Mouse (Mus musculus): ENCODE data around the gene Myzap. TPM values are rescaled to one million over a fixed set of nuclear protein-coding genes. Genes with fewer than 3 reads are reported as not detected.

Myzap gene
- polyA plus RNA-seq (2014; fragmentation: Nextera tagmentation; extraction: Ambion mirVana) = 18.6 and 18.7 TPM in 2 replicates

DNA sequence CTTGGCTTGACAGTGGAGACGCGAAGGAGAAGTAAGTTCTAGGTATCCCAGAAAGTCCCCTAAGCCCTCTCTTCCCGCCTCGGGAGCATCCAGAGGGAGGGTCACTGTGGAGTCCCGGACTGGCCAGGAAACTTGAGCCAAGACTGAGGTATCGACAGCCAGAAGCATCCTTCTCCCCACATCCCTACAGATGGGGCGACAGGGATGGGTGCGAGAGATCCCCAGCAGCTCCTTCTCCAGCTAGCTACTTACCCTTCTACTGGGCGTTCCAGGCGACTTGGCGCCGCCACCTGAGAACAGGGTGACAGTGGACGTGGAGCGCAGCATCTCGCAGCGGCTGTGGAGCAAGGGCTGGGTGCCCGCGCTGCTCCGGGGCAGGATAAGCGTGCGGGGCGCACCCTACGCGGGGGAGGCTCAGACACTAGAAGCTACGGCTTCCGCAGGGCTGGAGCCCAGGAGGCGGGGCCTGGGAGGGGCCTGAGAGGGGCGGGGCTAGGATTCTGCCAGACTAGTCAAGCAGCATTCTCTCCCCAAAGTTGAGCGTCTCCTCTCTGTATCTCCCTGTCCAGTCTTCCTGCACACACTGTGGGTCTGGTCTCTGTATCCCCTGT lies at the start of gene Myzap:
Myzap (minus strand) TSS at position 423 of the 611 bp plus-strand sequence.
- Histone ChIP-seq H3K9ac (ENCODE audit: low read depth, low read length) (peak within 1 kb of the TSS; percentile 71), H3K4me1 (ENCODE audit: control insufficient read depth, insufficient read depth, low read length) (peaks cover 12% of the 10 kb centered on the region), H3K27ac (replicated peaks; ENCODE audit: low read depth, low read length) (no peak within 1 kb of the TSS), H3K9me3 (ENCODE audit: control insufficient read depth, low read length) (no peaks in the 10 kb centered on the region), H3K36me3 (ENCODE audit: control insufficient read depth, insufficient read depth, low read length) (no peaks in the 10 kb centered on the region), H3K4me3 (ENCODE audit: low read depth, low read length) (peak within 1 kb of the TSS; percentile 61), H3K27me3 (replicated peaks; ENCODE audit: control insufficient read depth, insufficient read depth, low read length) (no peaks in the 10 kb centered on the region), H3K4me2 (ENCODE audit: low read depth, low read length) (peak within 1 kb of the TSS; percentile 84)
- ATAC-seq (ENCODE audit: low read depth) (peak; percentile 98), DNase-seq (ENCODE audit: low spot score) (peak; percentile 92)
- 2% methylated on average over 19 of the region's 29 CpGs for WGBS

DNA sequence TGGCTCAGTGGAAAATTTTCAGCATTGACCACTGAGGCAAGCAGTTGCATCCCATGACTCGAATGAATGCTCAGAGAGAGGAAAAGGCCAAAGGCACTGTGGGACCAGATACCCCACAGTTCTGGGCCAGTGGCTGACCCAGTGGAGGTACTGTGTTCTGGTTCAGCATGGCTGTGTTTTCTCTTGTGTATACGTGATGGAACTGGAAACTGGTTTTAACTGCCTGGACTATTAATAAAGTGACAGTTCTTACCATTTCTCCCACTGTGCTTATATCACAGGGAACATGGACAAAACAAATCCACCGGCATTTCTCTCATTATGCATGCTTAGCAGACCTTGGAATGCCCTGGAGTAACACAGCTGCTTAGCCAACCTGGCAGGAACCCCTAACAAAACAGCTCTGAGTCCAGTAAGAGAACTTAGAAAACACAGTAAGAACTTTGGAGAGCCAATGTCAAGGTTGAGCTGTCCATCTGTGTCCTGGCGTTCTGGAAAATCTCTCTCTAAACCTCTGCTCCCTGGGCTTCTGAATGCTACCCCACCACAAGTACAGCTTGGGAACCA lies 48.3 kb upstream of the Myzap start:
- Histone ChIP-seq H3K9me3 (ENCODE audit: control insufficient read depth, low read length) (no peaks in the 10 kb centered on the region), H3K4me2 (ENCODE audit: low read depth, low read length) (no peak overlapping the region), H3K27me3 (replicated peaks; ENCODE audit: control insufficient read depth, insufficient read depth, low read length) (no peaks in the 10 kb centered on the region), H3K4me1 (ENCODE audit: control insufficient read depth, insufficient read depth, low read length) (no peaks in the 10 kb centered on the region), H3K27ac (replicated peaks; ENCODE audit: low read depth, low read length) (no peak overlapping the region), H3K4me3 (ENCODE audit: low read depth, low read length) (no peak overlapping the region), H3K9ac (ENCODE audit: low read depth, low read length) (no peak overlapping the region), H3K36me3 (ENCODE audit: control insufficient read depth, insufficient read depth, low read length) (no peaks in the 10 kb centered on the region)
- DNase-seq (ENCODE audit: low spot score) = no peak
- 70% methylated on average over 4 of the region's 4 CpGs for WGBS
- ATAC-seq (ENCODE audit: low read depth) = no peak

DNA sequence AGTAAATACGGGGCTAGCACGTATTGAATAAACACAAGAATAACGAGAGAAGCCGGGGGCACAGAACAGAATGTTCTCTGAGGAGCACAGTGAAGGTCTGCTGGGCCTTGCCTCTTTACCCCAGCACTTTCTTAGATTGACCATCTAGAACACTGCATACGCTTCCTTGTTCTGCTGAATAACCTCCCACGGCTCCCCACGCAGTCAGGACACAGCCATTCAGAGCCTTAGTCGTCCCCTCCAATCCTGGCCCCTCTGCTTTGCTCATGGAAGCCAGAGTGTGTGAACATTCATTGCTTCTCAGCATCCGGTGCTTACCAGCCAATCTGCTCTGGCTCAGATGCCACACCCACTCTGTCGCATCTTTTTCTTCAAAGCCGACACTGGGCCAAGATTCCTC lies 46.0 kb upstream of the Myzap start:
- Histone ChIP-seq H3K4me1 (ENCODE audit: control insufficient read depth, insufficient read depth, low read length) (no peaks in the 10 kb centered on the region), H3K4me3 (ENCODE audit: low read depth, low read length) (no peak overlapping the region), H3K4me2 (ENCODE audit: low read depth, low read length) (no peak overlapping the region), H3K36me3 (ENCODE audit: control insufficient read depth, insufficient read depth, low read length) (no peaks in the 10 kb centered on the region), H3K9me3 (ENCODE audit: control insufficient read depth, low read length) (peaks cover 8% of the 10 kb centered on the region), H3K9ac (ENCODE audit: low read depth, low read length) (no peak overlapping the region), H3K27me3 (replicated peaks; ENCODE audit: control insufficient read depth, insufficient read depth, low read length) (no peaks in the 10 kb centered on the region), H3K27ac (replicated peaks; ENCODE audit: low read depth, low read length) (no peak overlapping the region)
- ATAC-seq (ENCODE audit: low read depth) = no peak
- WGBS = 72% methylated on average over 11 of the region's 11 CpGs
- DNase-seq (ENCODE audit: low spot score) = no peak

DNA sequence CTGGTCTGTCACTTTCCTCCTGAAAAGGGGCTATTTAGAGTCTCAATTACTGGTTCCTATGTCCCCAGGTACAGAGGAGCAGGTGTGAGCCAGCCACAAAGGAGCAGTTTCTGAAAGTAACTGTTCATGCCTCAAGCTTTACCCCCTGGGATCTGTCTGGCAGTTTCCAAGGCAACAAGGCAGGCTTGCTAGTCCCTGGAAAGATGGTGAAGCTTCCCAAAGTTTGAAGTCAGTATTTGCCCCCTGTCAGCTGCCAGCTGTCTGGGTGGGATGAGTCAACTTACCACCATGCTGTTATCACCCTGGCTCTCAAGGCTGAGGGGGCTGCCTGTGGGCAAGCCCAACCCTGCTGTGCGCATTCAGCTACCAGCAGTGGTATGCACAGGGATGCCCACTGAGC lies 44.7 kb upstream of the Myzap start:
- Histone ChIP-seq H3K27ac (replicated peaks; ENCODE audit: low read depth, low read length) (no peak overlapping the region), H3K27me3 (replicated peaks; ENCODE audit: control insufficient read depth, insufficient read depth, low read length) (no peaks in the 10 kb centered on the region), H3K36me3 (ENCODE audit: control insufficient read depth, insufficient read depth, low read length) (0 out of 2 replicates have a peak, but pooled peaks cover 2% of the 10 kb centered on the region), H3K9me3 (ENCODE audit: control insufficient read depth, low read length) (peaks cover 8% of the 10 kb centered on the region), H3K9ac (ENCODE audit: low read depth, low read length) (no peak overlapping the region), H3K4me3 (ENCODE audit: low read depth, low read length) (no peak overlapping the region), H3K4me2 (ENCODE audit: low read depth, low read length) (no peak overlapping the region), H3K4me1 (ENCODE audit: control insufficient read depth, insufficient read depth, low read length) (no peaks in the 10 kb centered on the region)
- DNase-seq (ENCODE audit: low spot score) (peak; percentile 65), ATAC-seq (ENCODE audit: low read depth) (peak; percentile 79; the same call in 1 of the 2 replicates)
- 94% methylated on average over 1 of the region's 1 CpGs for WGBS

DNA sequence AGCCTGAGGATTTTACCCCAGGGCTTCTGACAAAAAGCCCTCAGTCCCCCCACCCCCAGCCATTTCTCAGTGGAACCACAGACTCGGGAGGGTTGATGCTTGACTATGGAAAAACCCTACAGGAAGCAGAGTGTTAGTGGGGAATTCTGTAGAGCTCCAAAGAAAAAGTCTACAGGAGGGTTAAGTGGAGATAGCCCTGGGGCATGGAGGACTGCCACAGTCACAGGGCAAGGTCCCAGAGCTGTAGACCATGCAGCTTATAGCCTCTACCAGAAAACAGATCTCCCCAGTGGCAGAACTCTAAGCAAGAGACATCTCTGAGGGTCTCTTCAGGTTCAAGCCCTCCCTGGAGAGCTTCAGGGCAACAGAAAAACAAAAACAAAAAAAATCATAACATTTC lies 43.5 kb upstream of the Myzap start:
- Histone ChIP-seq H3K4me1 (ENCODE audit: control insufficient read depth, insufficient read depth, low read length) (no peaks in the 10 kb centered on the region), H3K36me3 (ENCODE audit: control insufficient read depth, insufficient read depth, low read length) (0 out of 2 replicates have a peak, but pooled peaks cover 5% of the 10 kb centered on the region), H3K4me2 (ENCODE audit: low read depth, low read length) (no peak overlapping the region), H3K27me3 (replicated peaks; ENCODE audit: control insufficient read depth, insufficient read depth, low read length) (no peaks in the 10 kb centered on the region), H3K9ac (ENCODE audit: low read depth, low read length) (no peak overlapping the region), H3K4me3 (ENCODE audit: low read depth, low read length) (no peak overlapping the region), H3K9me3 (ENCODE audit: control insufficient read depth, low read length) (peaks cover 8% of the 10 kb centered on the region), H3K27ac (replicated peaks; ENCODE audit: low read depth, low read length) (no peak overlapping the region)
- 36% methylated on average over 1 of the region's 1 CpGs for WGBS
- ATAC-seq (ENCODE audit: low read depth) = no peak
- DNase-seq (ENCODE audit: low spot score) = no peak

DNA sequence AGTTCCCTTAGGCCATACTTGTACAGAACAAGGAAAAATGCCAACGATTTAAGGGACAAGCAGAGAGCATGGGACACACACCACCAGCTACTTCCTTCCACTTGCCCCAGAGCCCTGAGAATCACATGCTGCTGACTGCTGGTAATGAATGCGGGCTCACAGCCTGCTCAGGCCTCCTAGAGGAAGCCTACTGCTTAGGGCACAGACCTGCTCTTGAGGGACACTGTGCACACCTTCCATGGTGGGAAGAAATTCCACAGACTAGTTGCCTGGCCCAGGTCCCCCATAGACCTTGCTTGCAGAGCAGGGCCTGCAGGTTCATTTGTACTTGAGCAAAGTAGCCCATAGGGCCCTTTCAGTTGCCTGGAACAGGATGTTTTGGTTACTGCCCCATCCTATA lies 42.8 kb upstream of the Myzap start:
- Histone ChIP-seq H3K4me3 (ENCODE audit: low read depth, low read length) (no peak overlapping the region), H3K27me3 (replicated peaks; ENCODE audit: control insufficient read depth, insufficient read depth, low read length) (no peaks in the 10 kb centered on the region), H3K4me2 (ENCODE audit: low read depth, low read length) (no peak overlapping the region), H3K9me3 (ENCODE audit: control insufficient read depth, low read length) (peaks cover 8% of the 10 kb centered on the region), H3K27ac (replicated peaks; ENCODE audit: low read depth, low read length) (no peak overlapping the region), H3K9ac (ENCODE audit: low read depth, low read length) (no peak overlapping the region), H3K36me3 (ENCODE audit: control insufficient read depth, insufficient read depth, low read length) (0 out of 2 replicates have a peak, but pooled peaks cover 5% of the 10 kb centered on the region), H3K4me1 (ENCODE audit: control insufficient read depth, insufficient read depth, low read length) (no peaks in the 10 kb centered on the region)
- DNase-seq (ENCODE audit: low spot score) = no peak
- WGBS = 83% methylated on average over 2 of the region's 2 CpGs
- ATAC-seq (ENCODE audit: low read depth) = no peak

DNA sequence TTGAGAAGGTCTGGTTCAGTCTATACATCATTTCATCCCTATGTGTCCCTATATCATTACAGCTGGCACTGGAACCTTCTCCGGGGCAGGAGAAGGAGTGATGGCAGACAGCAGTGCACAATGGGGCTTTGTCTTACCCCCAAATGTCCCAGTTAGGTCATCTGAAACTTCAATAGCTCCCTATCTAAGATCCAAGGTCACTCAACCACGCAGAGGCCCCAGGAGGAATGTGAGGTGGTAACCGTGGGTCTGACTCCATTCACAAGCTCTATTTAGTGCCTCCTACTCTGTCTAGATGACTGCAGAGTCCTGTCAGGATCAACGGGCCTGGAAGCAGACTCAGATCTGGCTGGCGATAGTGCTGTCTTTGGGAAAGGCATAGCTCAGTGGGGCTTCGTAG lies 36.8 kb upstream of the Myzap start:
- H3K36me3 ChIP-seq (ENCODE audit: control insufficient read depth, insufficient read depth, low read length) = 0 out of 2 replicates have a peak, but pooled peaks cover 5% of the 10 kb centered on the region
- H3K27ac ChIP-seq (replicated peaks; ENCODE audit: low read depth, low read length) = no peak overlapping the region
- WGBS = 47% methylated on average over 6 of the region's 6 CpGs
- DNase-seq (ENCODE audit: low spot score) (no peak), ATAC-seq (ENCODE audit: low read depth) (no peak)
- H3K4me3 ChIP-seq (ENCODE audit: low read depth, low read length) = no peak overlapping the region
- H3K4me1 ChIP-seq (ENCODE audit: control insufficient read depth, insufficient read depth, low read length) = no peaks in the 10 kb centered on the region
- H3K9ac ChIP-seq (ENCODE audit: low read depth, low read length) = no peak overlapping the region
- peaks cover 6% of the 10 kb centered on the region for H3K9me3 ChIP-seq (ENCODE audit: control insufficient read depth, low read length)
- H3K4me2 ChIP-seq (ENCODE audit: low read depth, low read length) = no peak overlapping the region
- no peaks in the 10 kb centered on the region for H3K27me3 ChIP-seq (replicated peaks; ENCODE audit: control insufficient read depth, insufficient read depth, low read length)

DNA sequence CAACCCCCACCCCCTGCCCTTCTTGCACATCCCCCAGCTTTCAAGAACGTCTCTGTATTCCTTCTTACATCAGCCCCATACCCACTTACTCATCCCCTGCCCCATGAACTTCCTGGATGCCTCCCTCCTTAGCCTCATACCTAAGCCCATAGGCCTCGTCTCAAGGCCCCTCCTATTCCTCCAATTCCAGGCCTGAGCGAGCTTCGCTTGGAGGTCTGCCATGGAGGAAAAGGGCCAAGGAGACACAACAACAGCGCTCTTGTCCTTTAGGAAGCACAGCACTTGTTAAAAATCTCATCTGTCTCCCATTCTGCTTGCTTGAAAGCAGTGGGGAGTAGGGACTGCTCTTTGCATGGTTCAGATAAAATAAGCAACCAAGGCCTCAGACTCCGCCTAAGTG lies 36.1 kb upstream of the Myzap start:
- Histone ChIP-seq H3K9me3 (ENCODE audit: control insufficient read depth, low read length) (peaks cover under 1% of the 10 kb centered on the region; the same call in 1 of the 2 replicates), H3K4me3 (ENCODE audit: low read depth, low read length) (no peak overlapping the region), H3K27me3 (replicated peaks; ENCODE audit: control insufficient read depth, insufficient read depth, low read length) (no peaks in the 10 kb centered on the region), H3K9ac (ENCODE audit: low read depth, low read length) (no peak overlapping the region), H3K4me2 (ENCODE audit: low read depth, low read length) (no peak overlapping the region), H3K36me3 (ENCODE audit: control insufficient read depth, insufficient read depth, low read length) (0 out of 2 replicates have a peak, but pooled peaks cover 5% of the 10 kb centered on the region), H3K27ac (replicated peaks; ENCODE audit: low read depth, low read length) (no peak overlapping the region), H3K4me1 (ENCODE audit: control insufficient read depth, insufficient read depth, low read length) (no peaks in the 10 kb centered on the region)
- ATAC-seq (ENCODE audit: low read depth) (no peak), DNase-seq (ENCODE audit: low spot score) (no peak)
- WGBS = 71% methylated on average over 6 of the region's 6 CpGs

DNA sequence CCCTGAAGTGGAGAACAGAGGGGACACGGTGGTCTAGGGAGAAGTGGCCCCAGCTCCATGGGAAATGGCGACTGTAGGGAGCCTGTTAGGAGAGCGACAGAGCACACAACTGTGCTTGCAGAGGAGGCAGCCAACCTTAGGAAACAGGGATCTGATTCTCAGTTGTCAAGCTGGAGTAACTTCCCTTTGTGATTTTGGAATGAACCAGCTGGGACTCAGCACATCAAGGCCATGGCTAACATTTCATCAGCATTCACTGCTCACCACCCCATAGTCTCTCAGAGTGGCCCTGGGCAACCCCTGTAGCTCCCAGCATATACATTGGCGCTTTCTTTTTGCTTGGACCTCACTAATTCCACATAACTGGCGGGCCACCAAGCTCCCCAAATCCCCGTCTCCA lies 33.8 kb upstream of the Myzap start:
- no peaks in the 10 kb centered on the region for H3K36me3 ChIP-seq (ENCODE audit: control insufficient read depth, insufficient read depth, low read length)
- H3K27me3 ChIP-seq (replicated peaks; ENCODE audit: control insufficient read depth, insufficient read depth, low read length) = no peaks in the 10 kb centered on the region
- ATAC-seq (ENCODE audit: low read depth) (no peak), DNase-seq (ENCODE audit: low spot score) (no peak)
- no peak overlapping the region for H3K4me3 ChIP-seq (ENCODE audit: low read depth, low read length)
- H3K9ac ChIP-seq (ENCODE audit: low read depth, low read length) = no peak overlapping the region
- H3K4me1 ChIP-seq (ENCODE audit: control insufficient read depth, insufficient read depth, low read length) = no peaks in the 10 kb centered on the region
- H3K4me2 ChIP-seq (ENCODE audit: low read depth, low read length) = no peak overlapping the region
- WGBS = 90% methylated on average over 6 of the region's 6 CpGs
- H3K27ac ChIP-seq (replicated peaks; ENCODE audit: low read depth, low read length) = no peak overlapping the region
- H3K9me3 ChIP-seq (ENCODE audit: control insufficient read depth, low read length) = no peaks in the 10 kb centered on the region
